Mouse (Mus musculus) kidney, postnatal 0 days (tissue): ENCODE measurements at regions not wholly inside any gene's neighbourhood (a gene's known extent, or its start where the extent isn't known, plus 50 kb on each side); places are given as distances from the start of the nearest gene placed in this dataset.
A peak's percentile ranks its signal among the peaks of the same experiment; 100 is the strongest.

Experiments used
- ATAC-seq: fragments of 200-750 bp; cut with Nextera tagmentation; replicated peaks from 2 replicates; pipeline ENCODE4 v1.8.0; 2017; ENCODE audit warnings: low read depth, moderate number of reproducible peaks, moderate TSS enrichment, moderate library complexity; ENCODE audit not compliant: low FRiP score
- DNase-seq: peaks from one replicate; pipeline ENCODE4 v3.0.0-alpha.2; 2016; ENCODE audit warnings: low spot score
- H3K27ac ChIP-seq: fragments of 300-500 bp; sonication (generic); 2 replicates; pipeline ENCODE4 v1.5.1; 2014; ENCODE audit warnings: mild to moderate bottlenecking
- H3K27me3 ChIP-seq: fragments of 300-500 bp; sonication (generic); 2 replicates; pipeline ENCODE4 v1.6.1; 2014; ENCODE audit warnings: low read length, mixed read lengths; ENCODE audit not compliant: insufficient read depth
- H3K36me3 ChIP-seq: fragments of 300-500 bp; sonication (generic); 2 replicates; pipeline ENCODE4 v1.6.1; 2014; ENCODE audit warnings: low read length, mixed read lengths; ENCODE audit not compliant: insufficient read depth
- H3K4me1 ChIP-seq: fragments of 300-500 bp; sonication (generic); replicated peaks from 2 replicates; pipeline ENCODE4 v1.6.1; 2014; ENCODE audit warnings: antibody characterized with exemption, low read length, mixed read lengths; ENCODE audit not compliant: insufficient read depth
- H3K4me2 ChIP-seq: fragments of 300-500 bp; sonication (generic); 2 replicates; pipeline ENCODE4 v1.6.1; 2014; ENCODE audit warnings: mild to moderate bottlenecking, low read length, moderate library complexity, mixed read lengths
- H3K4me3 ChIP-seq: fragments of 300-500 bp; sonication (generic); replicated peaks from 2 replicates; pipeline ENCODE4 v1.5.1; 2014; ENCODE audit warnings: low read depth, low read length
- H3K9ac ChIP-seq: fragments of 300-500 bp; sonication (generic); 2 replicates; pipeline ENCODE4 v1.6.1; 2014; ENCODE audit warnings: low read depth, low read length
- H3K9me3 ChIP-seq: fragments of 300-500 bp; sonication (generic); replicated peaks from 2 replicates; pipeline ENCODE4 v1.6.1; 2016; ENCODE audit warnings: low read length, inconsistent platforms, mixed read lengths
- CTCF ChIP-seq: IDR thresholded peaks from 2 replicates; pipeline ENCODE4 v1.5.1; 2016; ENCODE audit warnings: antibody characterized with exemption, low read depth, mild to moderate bottlenecking, moderate library complexity
- WGBS: fragments of 180-500 bp; shearing (Covaris S2); extraction: QIAGEN DNeasy Blood & Tissue Kit; methylation state at CpG from one replicate; pipeline ENCODE4 v1.1.7; 2014; 5-methylcytosine and 5-hydroxymethylcytosine counted together

DNA sequence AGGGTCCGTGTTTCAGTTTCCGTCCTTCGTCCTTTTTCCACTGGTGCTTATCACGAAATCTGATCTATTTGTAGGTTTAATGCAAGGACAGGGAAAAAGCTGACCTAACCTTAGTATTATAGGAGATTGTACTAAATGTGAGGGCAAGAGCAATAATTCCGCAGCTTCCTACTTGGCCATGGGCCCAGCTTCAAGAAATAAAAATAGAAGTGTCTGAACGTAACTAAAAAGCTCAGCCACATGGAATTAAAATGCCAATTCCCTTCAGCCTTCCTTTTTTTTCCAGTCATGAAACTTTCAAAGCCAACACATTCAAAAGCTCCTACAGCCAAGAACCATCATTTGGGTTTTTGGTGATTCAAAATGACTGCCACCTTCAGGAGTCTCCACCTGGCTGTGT lies 728.5 kb upstream of the Cited2 start:
- Histone ChIP-seq H3K9me3 (no peaks in the 10 kb centered on the region), H3K4me2 (peak overlapping the region; percentile 18; the same call in 1 of the 2 replicates), H3K9ac (no peak overlapping the region), H3K27ac (no peak overlapping the region), H3K4me3 (no peak overlapping the region), H3K27me3 (no peaks in the 10 kb centered on the region), H3K4me1 (no peaks in the 10 kb centered on the region), H3K36me3 (no peaks in the 10 kb centered on the region)
- no peak for TF ChIP-seq CTCF
- no peak for ATAC-seq
- peak; percentile 66 for DNase-seq
- 35% methylated on average over 6 of the region's 6 CpGs for WGBS

DNA sequence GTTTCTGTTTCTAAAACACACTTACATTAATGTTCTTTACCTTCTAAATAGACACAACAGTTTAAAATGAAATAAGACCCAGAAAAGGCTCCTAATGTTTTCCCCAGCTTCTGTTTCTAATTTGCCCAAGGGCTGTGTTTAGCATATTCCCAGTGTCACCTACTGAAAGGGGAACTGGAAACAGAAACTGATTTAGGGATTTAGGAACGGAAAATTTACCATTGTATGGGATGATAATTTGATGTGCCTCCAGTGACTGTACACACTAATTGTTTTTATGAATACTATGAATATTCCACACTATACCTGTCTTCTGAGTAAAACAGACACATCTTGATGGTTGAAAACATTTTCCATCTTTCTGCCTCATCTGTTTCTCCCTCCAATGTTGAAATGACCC lies 728.0 kb upstream of the Cited2 start:
- ATAC-seq (no peak), DNase-seq (no peak)
- no peaks in the 10 kb centered on the region for H3K27me3 ChIP-seq
- no peaks in the 10 kb centered on the region for H3K36me3 ChIP-seq
- no peaks in the 10 kb centered on the region for H3K4me1 ChIP-seq
- no peaks in the 10 kb centered on the region for H3K9me3 ChIP-seq
- no peak overlapping the region for H3K4me2 ChIP-seq
- H3K9ac ChIP-seq = no peak overlapping the region
- H3K27ac ChIP-seq = no peak overlapping the region
- 58% methylated on average over 1 of the region's 1 CpGs for WGBS
- no peak for TF ChIP-seq CTCF
- no peak overlapping the region for H3K4me3 ChIP-seq

DNA sequence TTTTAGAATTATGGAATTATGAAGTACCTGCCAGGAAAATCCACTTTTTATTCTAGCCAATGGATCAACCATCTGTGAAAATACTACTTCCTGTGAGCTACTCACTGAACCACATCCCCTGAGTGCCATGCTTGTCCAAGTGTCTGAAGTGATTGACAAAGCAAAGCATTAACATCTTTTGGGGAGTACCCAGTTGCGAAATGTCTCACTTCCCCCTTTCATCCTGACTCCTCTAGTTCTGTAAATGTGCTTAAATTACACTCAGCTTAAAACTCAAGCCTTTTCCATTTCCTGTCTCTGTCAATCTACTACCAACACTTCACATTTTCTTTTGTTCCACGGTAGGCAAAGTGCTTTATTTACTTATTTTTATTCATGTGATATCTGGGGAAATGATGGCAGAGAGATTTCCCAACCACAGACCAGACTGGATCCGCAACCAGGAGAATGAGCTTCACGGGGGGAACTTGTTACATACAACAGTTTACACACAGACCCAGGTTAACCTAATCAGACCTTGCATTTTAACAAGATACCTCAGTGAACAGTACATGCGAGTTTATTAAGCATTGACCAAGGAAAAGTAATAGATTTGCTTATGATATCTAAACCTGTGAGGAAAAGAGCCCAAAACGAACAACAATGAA lies 726.1 kb upstream of the Cited2 start:
- Histone ChIP-seq H3K4me3 (no peak overlapping the region), H3K27ac (no peak overlapping the region), H3K9ac (no peak overlapping the region), H3K9me3 (no peaks in the 10 kb centered on the region), H3K36me3 (no peaks in the 10 kb centered on the region), H3K27me3 (no peaks in the 10 kb centered on the region), H3K4me1 (no peaks in the 10 kb centered on the region), H3K4me2 (no peak overlapping the region)
- whole genome bisulfite sequencing = 74% methylated on average over 6 of the region's 6 CpGs
- no peak for DNase-seq
- TF ChIP-seq CTCF = no peak
- no peak for ATAC-seq

DNA sequence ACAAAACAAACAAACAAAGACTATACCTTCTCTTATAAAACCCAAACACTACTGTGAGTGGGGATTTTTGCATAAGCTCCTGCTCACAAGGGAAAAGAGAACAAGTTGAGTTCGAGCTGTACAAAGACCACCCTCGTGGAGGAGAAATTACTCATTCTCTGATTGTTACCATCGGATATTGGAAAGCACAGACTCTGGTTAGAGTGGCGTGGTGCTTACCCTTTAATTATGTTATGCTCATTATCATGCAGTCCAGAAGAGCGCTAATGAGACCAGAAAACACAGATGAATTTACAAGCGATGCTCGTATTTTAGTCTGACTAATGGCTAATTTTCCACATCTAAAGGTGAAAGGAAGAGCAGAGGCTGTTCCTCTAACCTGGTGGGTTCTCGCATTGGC lies 721.7 kb upstream of the Cited2 start:
- DNase-seq (no peak), ATAC-seq (no peak)
- WGBS = 84% methylated on average over 8 of the region's 8 CpGs
- Histone ChIP-seq H3K4me1 (no peaks in the 10 kb centered on the region), H3K4me3 (no peak overlapping the region), H3K9me3 (no peaks in the 10 kb centered on the region), H3K27ac (no peak overlapping the region), H3K27me3 (no peaks in the 10 kb centered on the region), H3K36me3 (no peaks in the 10 kb centered on the region), H3K9ac (no peak overlapping the region), H3K4me2 (no peak overlapping the region)
- TF ChIP-seq CTCF = no peak

DNA sequence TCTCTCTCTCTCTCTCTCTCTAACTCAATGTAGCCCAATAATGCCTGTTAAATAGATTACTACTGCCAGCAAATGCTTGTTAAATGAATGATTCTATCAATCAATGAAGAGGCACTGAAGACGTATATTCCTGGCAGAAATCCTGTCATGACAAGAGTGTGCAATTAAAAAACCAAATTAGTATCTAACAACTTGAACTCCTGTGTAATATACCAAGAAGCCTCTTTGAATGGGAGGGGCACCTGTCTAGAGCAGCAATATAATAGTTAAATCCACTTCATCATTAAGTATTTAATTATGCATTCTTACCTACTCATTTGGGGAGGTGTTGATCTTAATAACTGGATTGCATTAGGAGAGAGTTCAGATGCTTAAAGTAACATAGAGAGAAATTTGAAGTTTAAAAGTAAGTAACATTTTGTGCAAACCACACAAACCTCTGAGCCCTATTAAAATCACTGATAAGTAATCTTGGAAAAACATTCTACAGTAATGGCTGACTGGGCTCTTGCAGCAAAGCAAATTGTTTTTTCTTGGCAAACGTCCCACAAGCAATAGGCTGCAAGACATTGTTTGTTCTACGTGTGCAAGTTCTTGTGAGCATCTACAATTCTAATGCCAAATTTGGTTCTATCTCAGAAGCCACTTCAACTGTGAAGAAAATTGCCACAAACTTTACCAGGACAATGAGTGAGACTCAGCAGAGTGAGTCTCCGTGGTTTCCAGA lies 719.7 kb upstream of the Cited2 start:
- Histone ChIP-seq H3K27ac (no peak overlapping the region), H3K9ac (no peak overlapping the region), H3K36me3 (no peaks in the 10 kb centered on the region), H3K4me2 (no peak overlapping the region), H3K9me3 (no peaks in the 10 kb centered on the region), H3K4me3 (no peak overlapping the region), H3K27me3 (no peaks in the 10 kb centered on the region), H3K4me1 (no peaks in the 10 kb centered on the region)
- ATAC-seq (no peak), DNase-seq (peak; percentile 64)
- no peak for TF ChIP-seq CTCF
- WGBS = 42% methylated on average over 4 of the region's 4 CpGs

DNA sequence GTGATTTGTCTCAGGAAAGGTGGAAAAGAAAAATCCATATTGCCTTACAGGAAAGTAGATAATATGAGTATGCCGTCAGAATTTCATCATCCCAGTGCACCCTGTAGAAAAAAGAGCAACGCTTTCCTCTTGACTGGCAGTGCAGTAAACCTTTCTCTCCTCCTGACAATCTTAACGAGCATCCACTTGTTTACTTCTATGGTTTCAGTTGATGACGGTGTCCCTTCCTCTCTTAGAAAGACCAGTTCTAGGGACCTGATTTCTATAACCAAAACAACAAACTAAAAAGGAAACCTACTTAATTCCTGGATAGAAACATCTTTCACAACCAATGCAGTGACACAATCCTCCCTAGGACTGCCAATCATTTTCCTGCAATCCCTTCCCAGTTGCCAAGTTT lies 714.3 kb upstream of the Cited2 start:
- no peak overlapping the region for H3K9ac ChIP-seq
- no peaks in the 10 kb centered on the region for H3K27me3 ChIP-seq
- ATAC-seq (no peak), DNase-seq (no peak)
- no peaks in the 10 kb centered on the region for H3K36me3 ChIP-seq
- H3K9me3 ChIP-seq = no peaks in the 10 kb centered on the region
- no peak overlapping the region for H3K4me2 ChIP-seq
- TF ChIP-seq CTCF = no peak
- no peaks in the 10 kb centered on the region for H3K4me1 ChIP-seq
- H3K27ac ChIP-seq = no peak overlapping the region
- no peak overlapping the region for H3K4me3 ChIP-seq
- 63% methylated on average over 4 of the region's 4 CpGs for WGBS

DNA sequence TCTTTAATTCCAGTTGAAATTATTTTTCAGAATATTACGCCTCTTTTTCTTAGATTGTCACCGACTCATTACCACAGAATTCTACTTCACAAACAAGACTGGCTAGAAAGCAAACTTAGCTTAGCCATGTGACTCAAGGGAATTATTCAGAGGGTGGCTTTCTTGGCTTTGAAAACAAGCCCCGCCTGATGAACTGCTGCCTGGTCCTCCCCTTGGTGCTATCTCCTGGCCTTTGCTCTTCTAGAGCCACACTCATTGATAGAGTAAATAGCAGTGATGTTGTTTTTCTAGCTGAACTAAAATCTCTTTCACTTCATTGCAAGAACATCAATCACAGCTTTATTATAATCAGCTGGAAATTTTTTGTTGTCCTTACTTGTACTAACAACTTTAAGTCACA lies 713.0 kb upstream of the Cited2 start:
- Histone ChIP-seq H3K4me1 (no peaks in the 10 kb centered on the region), H3K36me3 (no peaks in the 10 kb centered on the region), H3K9ac (no peak overlapping the region), H3K9me3 (no peaks in the 10 kb centered on the region), H3K4me2 (no peak overlapping the region), H3K27me3 (no peaks in the 10 kb centered on the region), H3K4me3 (no peak overlapping the region), H3K27ac (no peak overlapping the region)
- TF ChIP-seq CTCF = no peak
- WGBS = 81% methylated on average over 3 of the region's 3 CpGs
- ATAC-seq (no peak), DNase-seq (peak; percentile 47)
